Mouse (Mus musculus): ENCODE results near the gene Fchsd2. TPM values are rescaled to one million over a fixed set of nuclear protein-coding genes. Genes with fewer than 3 reads are reported as not detected.
"Not testable (repeated sequence)": the region's sequence is repeated elsewhere in the genome, so short reads cannot be mapped to it uniquely, and the experiment has no call there.

Gene Fchsd2
- total RNA-seq, 4 experiments from 2014 or later = 40.1 to 46.5 (median 43.4) TPM

GRCm38 (mm10) chr7:101113410-101113809 is 20.7 kb downstream of the Fchsd2 start:
- DNase-seq (ENCODE audit: low spot score in 2 of 2) = no peak

GRCm38 (mm10) chr7:101114328-101114727 is 21.7 kb downstream of the Fchsd2 start:
- DNase-seq (ENCODE audit: low spot score in 2 of 2) = no peak

- no peak for DNase-seq (ENCODE audit: low spot score in 2 of 2)
These were observed 26.7 kb downstream of the Fchsd2 start for GRCm38 (mm10) chr7:101119391-101119790.

GRCm38 (mm10) chr7:101123579-101124347 is 31.1 kb downstream of the Fchsd2 start:
- no peak for DNase-seq (ENCODE audit: low spot score in 2 of 2)

- DNase-seq (ENCODE audit: low spot score in 2 of 2) = no peak
These were observed 35.1 kb downstream of the Fchsd2 start for GRCm38 (mm10) chr7:101127737-101128136.

GRCm38 (mm10) chr7:101128536-101128935 is 35.9 kb downstream of the Fchsd2 start:
- DNase-seq (ENCODE audit: low spot score in 2 of 2) = no peak

GRCm38 (mm10) chr7:101130646-101131045 is 38.0 kb downstream of the Fchsd2 start:
- no peak for DNase-seq (ENCODE audit: low spot score in 2 of 2)

GRCm38 (mm10) chr7:101131281-101131680 is 38.6 kb downstream of the Fchsd2 start:
- DNase-seq (ENCODE audit: low spot score in 2 of 2) = no peak

- DNase-seq (ENCODE audit: low spot score in 2 of 2) = no peak
These were observed 40.9 kb downstream of the Fchsd2 start for GRCm38 (mm10) chr7:101133591-101133990.

GRCm38 (mm10) chr7:101134117-101134516 is 41.5 kb downstream of the Fchsd2 start:
- DNase-seq (ENCODE audit: low spot score in 2 of 2) = no peak

GRCm38 (mm10) chr7:101138819-101139218 is 46.2 kb downstream of the Fchsd2 start:
- no peak for DNase-seq (ENCODE audit: low spot score in 2 of 2)

- DNase-seq (ENCODE audit: low spot score in 2 of 2) = no peak
These were observed 50.2 kb downstream of the Fchsd2 start for GRCm38 (mm10) chr7:101142907-101143306.

- no peak for DNase-seq (ENCODE audit: low spot score in 2 of 2)
These were observed 51.6 kb downstream of the Fchsd2 start for GRCm38 (mm10) chr7:101144222-101144621.

GRCm38 (mm10) chr7:101149039-101149438 is 56.4 kb downstream of the Fchsd2 start:
- DNase-seq (ENCODE audit: low spot score in 2 of 2) = no peak

GRCm38 (mm10) chr7:101154883-101155282 is 62.2 kb downstream of the Fchsd2 start:
- DNase-seq (ENCODE audit: low spot score in 2 of 2) = not testable (repeated sequence)

GRCm38 (mm10) chr7:101155284-101155683 is 62.6 kb downstream of the Fchsd2 start:
- no peak for DNase-seq (ENCODE audit: low spot score in 2 of 2)

GRCm38 (mm10) chr7:101160266-101160665 is 67.6 kb downstream of the Fchsd2 start:
- no peak for DNase-seq (ENCODE audit: low spot score in 2 of 2)

- DNase-seq (ENCODE audit: low spot score in 2 of 2) = no peak
These were observed 70.1 kb downstream of the Fchsd2 start for GRCm38 (mm10) chr7:101162781-101163180.

- DNase-seq (ENCODE audit: low spot score in 2 of 2) = no peak
These were observed 71.2 kb downstream of the Fchsd2 start for GRCm38 (mm10) chr7:101163878-101164277.

- no peak for DNase-seq (ENCODE audit: low spot score in 2 of 2)
These were observed 73.9 kb downstream of the Fchsd2 start for GRCm38 (mm10) chr7:101166568-101166967.

GRCm38 (mm10) chr7:101170482-101170881 is 77.8 kb downstream of the Fchsd2 start:
- no peak for DNase-seq (ENCODE audit: low spot score in 2 of 2)

GRCm38 (mm10) chr7:101171002-101171401 is 78.3 kb downstream of the Fchsd2 start:
- DNase-seq (ENCODE audit: low spot score in 2 of 2) = no peak

GRCm38 (mm10) chr7:101173331-101173730 is 80.7 kb downstream of the Fchsd2 start:
- no peak for DNase-seq (ENCODE audit: low spot score in 2 of 2)
